Mouse (Mus musculus) heart, postnatal 0 days (tissue): ENCODE measurements around the gene Efcab9.

Source experiments
- CTCF ChIP-seq: IDR thresholded peaks from 2 replicates; pipeline ENCODE4 v1.5.1; 2016; ENCODE audit warnings: antibody characterized with exemption, control low read depth, low read depth
- EP300 ChIP-seq: IDR thresholded peaks from 2 replicates; pipeline ENCODE4 v1.6.1; 2016; ENCODE audit warnings: antibody characterized with exemption, low read depth

- TF ChIP-seq CTCF (no peak), EP300 (no peak)
Observed at GRCm38 (mm10) chr11:32498757-32499535, 32.9 kb downstream of the Efcab9 start.
